Mouse (Mus musculus) frontal cortex, postnatal 10 days (tissue): ENCODE data around the gene Tuba3b.

Experiments
- DNase-seq, 2 experiments: peaks; one replicate each; pipeline ENCODE4 v3.0.0; 2022; ENCODE audit warnings: low spot score in 2 of 2, mixed read lengths in 1 of 2

Gene Tuba3b

GRCm38 (mm10) chr6:145665751-145666150 is 50.2 kb downstream of the Tuba3b start:
- DNase-seq = no peak

GRCm38 (mm10) chr6:145667654-145668053 is 52.1 kb downstream of the Tuba3b start:
- no peak for DNase-seq

DNA sequence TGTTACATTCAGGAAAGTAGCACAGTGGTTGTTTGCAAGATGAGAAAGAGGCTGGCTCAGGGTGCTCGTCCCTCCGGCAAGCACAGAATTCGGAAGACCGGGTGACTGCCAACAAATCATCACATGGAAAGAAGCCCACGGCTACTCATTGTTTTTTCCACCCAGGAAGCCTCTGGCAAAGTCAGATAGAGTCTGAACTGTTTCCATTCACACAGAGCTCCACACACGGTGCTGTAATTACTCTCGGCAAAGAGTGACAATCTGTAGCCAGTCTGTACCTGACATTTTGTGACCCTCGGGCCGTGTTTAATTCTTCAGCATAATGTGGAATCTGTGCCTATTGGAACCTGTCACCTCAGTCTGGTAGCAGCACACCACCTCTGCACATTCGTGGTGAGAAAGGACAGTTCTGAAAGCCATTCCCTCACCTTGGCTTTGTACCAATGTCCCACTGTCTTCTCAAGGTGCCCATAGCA is 54.1 kb downstream of the Tuba3b start:
- DNase-seq = no peak
